Mouse (Mus musculus) lung, postnatal 0 days (tissue): ENCODE measurements around the gene Zfr. TPM values are rescaled to one million over a fixed set of nuclear protein-coding genes. Genes with fewer than 3 reads are reported as not detected.

ENCODE experiments used
- ATAC-seq: fragments of 200-750 bp; cut with Nextera tagmentation; 2 replicates; pipeline ENCODE4 v1.8.0; 2017; ENCODE audit warnings: moderate library complexity
- DNase-seq: peaks from one replicate; pipeline ENCODE4 v3.0.0-alpha.2; 2016; ENCODE audit warnings: low spot score
- H3K27ac ChIP-seq: fragments of 300-500 bp; sonication (generic); 2 replicates; pipeline ENCODE4 v1.5.1; 2014; ENCODE audit warnings: antibody characterized with exemption, mild to moderate bottlenecking, low read length, mixed read lengths
- H3K27me3 ChIP-seq: fragments of 300-500 bp; sonication (generic); replicated peaks from 2 replicates; pipeline ENCODE4 v1.6.1; 2014; ENCODE audit warnings: low read length, mixed read lengths; ENCODE audit not compliant: insufficient read depth
- H3K36me3 ChIP-seq: fragments of 300-500 bp; sonication (generic); 2 replicates; pipeline ENCODE4 v1.6.1; 2014; ENCODE audit warnings: low read length, mixed read lengths; ENCODE audit not compliant: insufficient read depth
- H3K4me1 ChIP-seq: fragments of 300-500 bp; sonication (generic); 2 replicates; pipeline ENCODE4 v1.6.1; 2014; ENCODE audit warnings: antibody characterized with exemption, low read depth, low read length, mixed read lengths; ENCODE audit not compliant: insufficient read depth
- H3K4me2 ChIP-seq: fragments of 300-500 bp; sonication (generic); replicated peaks from 2 replicates; pipeline ENCODE4 v1.6.1; 2014; ENCODE audit warnings: low read depth, mild to moderate bottlenecking, low read length, moderate library complexity, mixed read lengths
- H3K4me3 ChIP-seq: fragments of 300-500 bp; sonication (generic); 2 replicates; pipeline ENCODE4 v1.5.1; 2014; ENCODE audit warnings: low read depth, low read length
- H3K9ac ChIP-seq: fragments of 300-500 bp; sonication (generic); replicated peaks from 2 replicates; pipeline ENCODE4 v1.6.1; 2014; ENCODE audit warnings: low read depth, mild to moderate bottlenecking
- H3K9me3 ChIP-seq: fragments of 300-500 bp; sonication (generic); 2 replicates; pipeline ENCODE4 v1.6.1; 2016; ENCODE audit warnings: low read length, mixed read lengths
- CTCF ChIP-seq: IDR thresholded peaks from 2 replicates; pipeline ENCODE4 v1.5.1; 2016; ENCODE audit warnings: antibody characterized with exemption, mild to moderate bottlenecking
- EP300 ChIP-seq: IDR thresholded peaks from 2 replicates; pipeline ENCODE4 v1.6.1; 2016; ENCODE audit warnings: antibody characterized with exemption, mild to moderate bottlenecking, control low read depth
- WGBS: fragments of 180-500 bp; shearing (Covaris S2); extraction: QIAGEN DNeasy Blood & Tissue Kit; methylation state at CpG from one replicate; pipeline ENCODE4 v1.1.7; 2014; 5-methylcytosine and 5-hydroxymethylcytosine counted together
- polyA plus RNA-seq: library from polyadenylated mRNA; unstranded; fragments of >200 nt; fragmentation: Nextera tagmentation; extraction: Ambion mirVana; gene quantifications from 2 replicates; pipeline ENCODE4 v1.2.1, GENCODE M21; 2015

Zfr gene
- polyA plus RNA-seq, 1 experiment from 2014 or later: 91.9 TPM

DNA sequence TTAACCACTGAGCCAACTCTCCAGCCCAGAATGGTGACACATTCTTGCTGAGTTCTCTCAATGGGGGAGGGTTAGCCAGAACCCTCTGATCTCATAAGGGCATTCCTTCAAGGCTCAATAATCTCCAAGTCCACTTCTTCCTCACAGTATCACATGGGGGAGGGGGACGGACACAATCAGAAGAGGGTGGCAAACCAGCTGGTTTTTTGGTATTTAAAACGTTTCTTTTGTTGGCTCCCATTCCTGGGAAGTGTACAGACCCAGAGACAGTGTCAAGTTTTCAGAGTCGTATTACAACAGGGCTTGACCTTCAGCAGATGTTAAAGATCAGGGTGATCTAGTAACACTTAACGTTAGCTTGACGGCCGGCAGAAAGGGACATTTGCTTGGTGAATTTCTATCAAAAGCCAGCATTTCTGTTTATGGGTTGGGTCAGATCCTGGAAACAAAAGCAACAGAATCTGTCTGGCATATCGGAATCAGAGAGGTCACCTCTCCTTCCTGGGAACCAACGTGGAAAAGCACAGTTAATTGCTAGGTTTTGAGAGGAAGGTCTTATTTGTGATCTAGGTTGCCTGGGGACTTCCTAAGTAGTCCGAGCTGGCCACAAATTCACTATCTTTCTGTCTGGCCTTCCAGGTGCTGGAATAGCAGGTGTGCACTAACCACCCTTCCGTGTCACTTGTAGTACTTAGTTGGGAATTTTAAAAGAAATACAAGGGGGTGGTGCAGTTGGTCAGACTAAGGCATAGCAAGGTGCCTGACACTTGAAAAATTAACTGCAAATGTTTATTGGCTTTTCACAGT lies 86.1 kb downstream of the Zfr start:
- Histone ChIP-seq H3K27me3 (no peaks in the 10 kb centered on the region), H3K4me2 (peak overlapping the region; percentile 57), H3K4me3 (peak overlapping the region; percentile 99), H3K9me3 (no peaks in the 10 kb centered on the region), H3K4me1 (peaks cover 18% of the 10 kb centered on the region; the same call in 1 of the 2 replicates), H3K36me3 (no peaks in the 10 kb centered on the region), H3K27ac (peak overlapping the region; percentile 78), H3K9ac (no peak overlapping the region)
- DNase-seq: peak; percentile 80
- no peak for TF ChIP-seq CTCF
- TF ChIP-seq EP300: peak; percentile 15; the same call in 1 of the 2 replicates
- 0 out of 2 replicates have a peak, but pooled peaks have one; percentile 2 for ATAC-seq
- WGBS: 13% methylated on average over 10 of the region's 10 CpGs

DNA sequence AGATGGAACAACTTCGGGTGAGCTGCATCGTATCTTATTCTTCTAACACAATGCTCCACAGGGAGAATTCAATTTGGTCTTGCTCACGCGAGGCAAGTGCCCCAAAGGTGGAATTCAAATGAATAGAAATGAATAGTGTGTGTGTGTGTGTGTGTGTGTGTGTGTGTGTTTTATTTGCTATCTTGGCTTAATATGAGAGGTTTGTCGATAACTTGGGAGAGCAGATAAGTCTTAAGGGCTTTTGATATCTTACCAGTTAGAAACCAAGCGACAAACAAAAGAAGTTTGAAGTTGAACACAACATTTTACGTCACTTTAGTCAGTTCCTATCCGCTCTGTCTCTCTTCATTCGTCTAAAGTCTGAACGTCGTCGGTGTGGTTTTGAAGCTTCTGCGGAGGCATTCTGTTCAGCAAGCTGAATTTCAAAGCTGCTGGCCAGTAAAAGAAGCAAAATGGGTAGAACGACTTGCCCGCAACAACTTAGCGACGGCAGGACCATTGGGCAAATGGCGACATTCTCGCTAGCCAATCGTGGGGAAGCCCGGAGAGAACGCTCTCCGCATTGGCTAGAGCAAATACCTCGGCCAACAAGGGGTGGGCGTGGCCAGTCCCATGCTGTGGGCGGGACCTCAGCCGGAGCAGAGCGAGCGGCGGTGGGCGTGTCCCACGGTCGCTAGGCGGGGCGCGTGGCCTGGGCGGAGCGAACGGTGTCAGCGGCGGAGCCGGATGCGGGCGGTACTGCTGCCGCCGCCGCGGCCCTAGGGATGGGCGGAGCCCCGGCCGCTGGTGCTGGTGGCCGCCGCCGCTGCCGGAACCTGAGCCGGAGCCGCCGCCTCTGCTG lies 86.9 kb downstream of the Zfr start, which contains the start of gene Mtmr12:
Gene Mtmr12, plus strand, starts transcription at position 710 of the 841 bp plus-strand sequence.
- under 1% methylated on average over 44 of the region's 58 CpGs for WGBS
- peak within 1 kb of the TSS; percentile 95 for H3K27ac ChIP-seq
- H3K9me3 ChIP-seq: no peaks in the 10 kb centered on the region
- peak within 1 kb of the TSS; percentile 92 for H3K9ac ChIP-seq
- H3K4me2 ChIP-seq: peak within 1 kb of the TSS; percentile 81
- H3K4me1 ChIP-seq: peaks cover 18% of the 10 kb centered on the region; the same call in 1 of the 2 replicates
- peak within 1 kb of the TSS; percentile 99 for H3K4me3 ChIP-seq
- no peaks in the 10 kb centered on the region for H3K27me3 ChIP-seq
- ATAC-seq (peak; percentile 98), DNase-seq (peak; percentile 99)
- TF ChIP-seq EP300 (no peak), CTCF (no peak; the same call in 1 of the 2 replicates)
- no peaks in the 10 kb centered on the region for H3K36me3 ChIP-seq

DNA sequence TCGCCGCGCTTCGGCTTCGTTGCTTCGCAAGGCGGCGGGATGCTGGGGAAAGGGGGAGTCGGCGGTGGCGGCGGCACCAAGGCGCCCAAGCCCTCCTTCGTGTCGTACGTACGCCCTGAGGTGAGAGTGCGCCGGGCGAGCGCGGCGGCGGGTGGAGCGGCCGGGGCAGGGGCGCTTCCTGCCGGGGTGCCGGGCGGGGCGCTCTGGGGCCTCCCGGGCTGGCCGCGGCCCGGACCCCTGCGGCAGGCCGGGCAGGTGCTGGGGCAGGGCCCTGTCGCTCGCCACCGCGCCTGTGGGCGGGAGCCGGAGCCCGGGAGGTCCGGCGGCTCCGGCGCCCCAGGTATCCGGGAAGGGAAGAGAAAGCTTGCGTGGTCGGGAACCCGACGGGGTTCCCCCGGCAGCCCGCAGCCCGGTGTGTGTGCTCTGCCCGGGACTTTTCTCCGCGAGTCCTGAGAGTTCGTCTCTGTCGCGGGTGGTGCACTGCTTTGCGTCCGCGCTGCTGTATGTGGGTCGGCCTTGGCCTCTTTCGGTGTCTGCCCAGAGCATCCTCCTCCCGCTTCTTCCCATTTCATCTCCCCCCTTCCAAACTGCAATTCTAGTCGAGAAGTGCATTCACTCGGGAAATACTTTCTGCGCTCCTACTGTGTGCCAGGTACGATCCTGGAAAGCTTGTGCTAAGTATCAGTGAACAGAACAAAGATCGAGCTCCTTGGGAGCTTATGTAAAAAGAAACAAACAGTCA lies 87.7 kb downstream of the Zfr start:
- Histone ChIP-seq H3K4me3 (peak overlapping the region; percentile 99), H3K9ac (peak overlapping the region; percentile 92), H3K36me3 (no peaks in the 10 kb centered on the region), H3K4me2 (peak overlapping the region; percentile 81), H3K27ac (peak overlapping the region; percentile 95), H3K9me3 (no peaks in the 10 kb centered on the region), H3K27me3 (no peaks in the 10 kb centered on the region), H3K4me1 (peaks cover 18% of the 10 kb centered on the region; the same call in 1 of the 2 replicates)
- peak; percentile 74 for ATAC-seq
- peak; percentile 35 for DNase-seq
- WGBS: under 1% methylated on average over 46 of the region's 73 CpGs
- TF ChIP-seq CTCF (no peak; the same call in none of the 2 replicates), EP300 (no peak)

DNA sequence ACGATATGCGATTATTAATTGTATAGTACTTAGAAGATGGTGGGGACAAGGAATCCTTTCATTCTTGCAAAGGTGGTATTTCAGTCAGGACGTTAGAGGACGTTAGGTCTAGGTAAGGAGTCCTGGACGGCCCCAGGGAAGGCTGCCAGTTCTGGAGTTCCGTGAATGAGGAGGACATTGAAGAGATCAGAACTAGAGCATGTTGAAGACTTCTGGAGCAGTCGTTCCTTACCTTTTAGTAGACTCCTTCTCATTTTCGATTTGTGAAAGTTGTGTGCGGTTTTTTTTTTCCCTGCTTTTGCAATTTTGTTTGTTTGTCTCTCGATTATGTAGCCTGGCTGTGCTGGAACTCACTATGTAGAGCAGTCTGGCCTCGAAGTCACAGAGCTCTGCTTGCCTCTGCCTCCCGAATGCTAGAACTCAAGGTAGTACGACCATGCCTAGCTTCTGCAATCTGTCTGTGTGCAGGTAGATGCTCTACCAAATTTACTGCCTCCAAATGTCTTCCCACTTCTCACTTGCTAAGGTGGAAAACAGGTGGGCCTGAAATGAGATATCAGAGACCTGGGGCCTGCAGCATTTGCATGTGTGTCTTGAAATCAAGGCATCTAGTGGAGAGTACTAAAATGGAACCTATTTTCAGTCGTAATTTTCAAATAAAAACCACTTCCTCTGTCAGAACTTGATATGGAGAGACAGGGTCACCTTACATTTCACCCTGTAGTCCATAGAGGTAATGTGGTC lies 88.4 kb downstream of the Zfr start:
- no peak for ATAC-seq
- no peak for DNase-seq
- Histone ChIP-seq H3K9me3 (no peaks in the 10 kb centered on the region), H3K36me3 (no peaks in the 10 kb centered on the region), H3K4me3 (peak overlapping the region; percentile 99), H3K9ac (peak overlapping the region; percentile 92), H3K27me3 (no peaks in the 10 kb centered on the region), H3K4me2 (peak overlapping the region; percentile 81), H3K27ac (peak overlapping the region; percentile 95; the same call in 1 of the 2 replicates), H3K4me1 (peaks cover 18% of the 10 kb centered on the region; the same call in 1 of the 2 replicates)
- TF ChIP-seq CTCF (no peak), EP300 (no peak)
- 18% methylated on average over 14 of the region's 14 CpGs for WGBS

DNA sequence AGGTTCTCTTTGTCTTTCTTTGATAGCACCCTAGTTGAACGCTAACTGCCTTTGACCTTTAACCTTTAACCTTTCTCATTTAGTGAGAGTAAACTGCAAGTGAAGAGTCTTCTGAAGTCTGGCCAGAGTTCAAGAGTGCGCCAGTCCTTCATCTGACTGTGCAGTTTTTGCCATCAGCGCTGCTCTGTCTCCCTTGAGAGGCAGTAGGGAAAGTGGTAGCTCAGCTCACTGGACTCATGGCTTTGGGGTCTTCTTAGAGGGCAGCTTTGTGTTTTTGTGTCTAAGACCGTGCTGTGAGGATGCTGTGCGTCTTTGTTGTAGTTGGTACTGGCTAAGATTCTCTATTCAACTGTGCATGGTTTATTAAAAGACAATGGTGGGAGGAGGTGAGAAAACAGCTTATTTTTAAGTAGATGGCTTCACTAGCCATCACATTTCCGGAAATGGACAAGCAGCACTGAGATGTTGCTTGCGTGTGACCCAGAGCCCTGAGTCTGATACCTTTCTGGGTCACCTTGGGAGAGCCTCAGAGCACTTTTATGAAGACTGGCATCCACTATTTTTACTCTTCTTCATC lies 89.1 kb downstream of the Zfr start:
- Histone ChIP-seq H3K4me2 (peak overlapping the region; percentile 81), H3K36me3 (no peaks in the 10 kb centered on the region), H3K27me3 (no peaks in the 10 kb centered on the region), H3K9ac (no peak overlapping the region), H3K27ac (no peak overlapping the region), H3K4me1 (peaks cover 18% of the 10 kb centered on the region; the same call in 1 of the 2 replicates), H3K4me3 (peak overlapping the region; percentile 99; the same call in 1 of the 2 replicates), H3K9me3 (no peaks in the 10 kb centered on the region)
- TF ChIP-seq CTCF (no peak), EP300 (no peak)
- DNase-seq: no peak
- ATAC-seq: no peak
- WGBS: 53% methylated on average over 7 of the region's 7 CpGs
